ENCODE assay signal across 18 mouse cellular contexts in genomic region chr16:8745751-8746150, GRCm38 (mm10). TPM values are rescaled to one million over a fixed set of nuclear protein-coding genes. Genes with fewer than 3 reads are reported as not detected.
A peak's percentile ranks its signal among the peaks of the same experiment; 100 is the strongest.
DNase-seq lines count a peak whose midpoint lies in the region; ATAC-seq and TF ChIP-seq lines count a peak whose summit lies in the region.
"Had no signal": no experiment of that assay in that cellular context is flagged by ENCODE, and none has a peak within 500 bp of the region (broad histone marks: within the 10 kb centered on the region; RNA-seq: fewer than 3 reads in every experiment).

No protein-coding gene starts in this region.

- 0 out of 2 replicates have a peak overlapping the region, but pooled peaks have one; percentile 34 for H3K9ac ChIP-seq in liver, embryonic 11.5 days (ENCODE audit: low read depth, low read length)
- H3K9ac ChIP-seq: forebrain, embryonic 15.5 days; intestine, embryonic 15.5 days; lung, embryonic 14.5 days; midbrain, embryonic 13.5 days had no signal

- no peaks in the 10 kb centered on the region for H3K9me3 ChIP-seq in liver, embryonic 11.5 days (ENCODE audit: control insufficient read depth, low read length)
- H3K9me3 ChIP-seq: forebrain, embryonic 15.5 days; intestine, embryonic 15.5 days; midbrain, embryonic 13.5 days had no signal

- no peaks in the 10 kb centered on the region for H3K27me3 ChIP-seq in liver, embryonic 11.5 days (replicated peaks; ENCODE audit: control insufficient read depth, insufficient read depth, low read length)
- H3K27me3 ChIP-seq: forebrain, embryonic 15.5 days; intestine, embryonic 15.5 days; midbrain, embryonic 13.5 days had no signal

- no peak overlapping the region for H3K4me3 ChIP-seq in liver, embryonic 11.5 days (ENCODE audit: low read depth, low read length)
- no peak overlapping the region for H3K4me3 ChIP-seq in lung, adult 2 months (replicated peaks; ENCODE audit: extremely low read depth, low read depth, low read length)
- H3K4me3 ChIP-seq: forebrain, embryonic 15.5 days; intestine, embryonic 15.5 days; midbrain, embryonic 13.5 days; myocyte had no signal

- no peak for ATAC-seq in liver, embryonic 11.5 days (replicated peaks; ENCODE audit: low FRiP score)
- ATAC-seq in inflammation-experienced regulatory T-cells, adult 6 months, result peak; percentile 60
- no peak for ATAC-seq in erythroid progenitor cell, adult 5-6 weeks (replicated peaks; ENCODE audit: low FRiP score, poor library complexity, severe bottlenecking)
- ATAC-seq: forebrain, embryonic 15.5 days; intestine, embryonic 15.5 days; midbrain, embryonic 13.5 days had no signal

- H3K4me1 ChIP-seq in liver, embryonic 11.5 days (replicated peaks; ENCODE audit: control insufficient read depth, insufficient read depth, low read length), result peaks cover 24% of the 10 kb centered on the region
- H3K4me1 ChIP-seq in lung, adult 2 months (ENCODE audit: control insufficient read depth, insufficient read depth, low read length), result no peaks in the 10 kb centered on the region
- H3K4me1 ChIP-seq: forebrain, embryonic 15.5 days; intestine, embryonic 15.5 days; midbrain, embryonic 13.5 days had no signal

- H3K27ac ChIP-seq in liver, embryonic 11.5 days (ENCODE audit: low read depth, low read length), result peak overlapping the region; percentile 23
- H3K27ac ChIP-seq: forebrain, embryonic 15.5 days; intestine, embryonic 15.5 days; macrophage; midbrain, embryonic 13.5 days had no signal

- no peak overlapping the region for H3K4me2 ChIP-seq in liver, embryonic 11.5 days
- H3K4me2 ChIP-seq: forebrain, embryonic 15.5 days; intestine, embryonic 15.5 days; lung, embryonic 14.5 days; midbrain, embryonic 13.5 days had no signal

- TF ChIP-seq CTCF in lung, adult 2 months (IDR thresholded peaks at IDR 0.05; ENCODE audit: insufficient read depth, low read length), result no peak

- TF ChIP-seq POLR2A in lung, adult 2 months (IDR thresholded peaks at IDR 0.05; ENCODE audit: borderline replicate concordance, extremely low read depth, low read depth, low read length), result no peak

- WGBS in liver, embryonic 11.5 days, result 93% methylated on average over 2 of the region's 2 CpGs
- 80% methylated on average over 2 of the region's 2 CpGs for WGBS in lung, adult 2 months

- no peaks in the 10 kb centered on the region for H3K36me3 ChIP-seq in liver, embryonic 11.5 days (ENCODE audit: control insufficient read depth, insufficient read depth, low read length)
- H3K36me3 ChIP-seq: forebrain, embryonic 15.5 days; intestine, embryonic 15.5 days; midbrain, embryonic 13.5 days had no signal

- DNase-seq in liver, embryonic 11.5 days (ENCODE audit: low spot score), result no peak
- no peak for DNase-seq in liver
- peak; percentile 60 for DNase-seq in naive thymus-derived CD4-positive, alpha-beta T cell, adult 2 months (ENCODE audit: low read depth)
- DNase-seq in thymus, postnatal 4 days, result peak; percentile 70
- DNase-seq in lung, adult 2 months, result no peak
- no peak for DNase-seq in embryo, embryonic 9.5 days (ENCODE audit: extremely low spot score)
- DNase-seq: cerebellum, adult 9-11 months; layer of hippocampus, postnatal 36 days; left cerebral cortex, postnatal 4 days; lung, embryonic 14.5 days; right cerebral cortex, postnatal 4 days had no signal

RNA-seq across cellular contexts. Expression of gene Usp7, which starts 46.4 kb away (rescaled TPM):
- 34.6 and 43.3 TPM in 2 replicates for polyA plus RNA-seq in liver, embryonic 11.5 days (2014; fragmentation: Nextera tagmentation; extraction: Ambion mirVana)
- 10 to 100 TPM; 27.3 to 48.2 (median 47.7) TPM for polyA plus RNA-seq in inflammation-experienced regulatory T-cells, adult 6 months (2017; shearing (Covaris generic))
- 18.6 and 29.8 TPM in 2 replicates for polyA plus RNA-seq in lung, adult 2 months (2012; rRNA removed)
- total RNA-seq in erythroid progenitor cell, adult 5-6 weeks (2015; ENCODE audit: low replicate concordance), result 742 and 897 TPM in 2 replicates
- total RNA-seq in erythroid progenitor cell, adult 5-6 weeks (2017; ENCODE audit: low replicate concordance), result 1,089 and 1,449 TPM in 2 replicates

Comparison
In these comparisons a context has a peak if more than half of its experiments do, and no peak if none do; other contexts are left out.
1. DNase-seq: peak in naive thymus-derived CD4-positive, alpha-beta T cell, adult 2 months (single experiment) and thymus, postnatal 4 days (single experiment); none in liver, embryonic 11.5 days (single experiment), liver (single experiment), lung, adult 2 months (single experiment) and embryo, embryonic 9.5 days (single experiment).